Mouse (Mus musculus) testis, adult 2 months (tissue): Measurements from ENCODE around the gene Gga3.

Experiments used
- CTCF ChIP-seq: fragments of 200-500 bp; IDR thresholded peaks from 2 replicates; pipeline ENCODE4 v1.5.1; 2012; ENCODE audit warnings: low read depth, mild to moderate bottlenecking, inconsistent platforms, low read length, moderate library complexity; ENCODE audit not compliant: control insufficient read depth, insufficient read depth, insufficient replicate concordance
- POLR2A ChIP-seq: fragments of 200-500 bp; IDR thresholded peaks from 2 replicates; pipeline ENCODE4 v1.6.1; 2012; ENCODE audit warnings: low read depth, mild to moderate bottlenecking, inconsistent platforms, low read length, moderate library complexity; ENCODE audit not compliant: control insufficient read depth

GRCm38 (mm10) chr11:115606733-115607132 lies 2.9 kb upstream of the Gga3 start:
- TF ChIP-seq CTCF (no peak), POLR2A (no peak)
